Mouse (Mus musculus) left cerebral cortex, adult 2 months (tissue): Measurements from ENCODE around the gene Higd1a. TPM values are rescaled to one million over a fixed set of nuclear protein-coding genes. Genes with fewer than 3 reads are reported as not detected.
A peak's percentile ranks its signal among the peaks of the same experiment; 100 is the strongest.

Source experiments
- DNase-seq, 2 experiments: peaks; one replicate each; pipeline ENCODE4 v3.0.0; 2021 to 2022; ENCODE audit warnings: low spot score in 2 of 2, mixed read lengths in 1 of 2; ENCODE audit errors: extremely low spot score in 1 of 2
- H3K27ac ChIP-seq: fragments of 200-600 bp; 2 replicates; pipeline ENCODE4 v1.8.1; 2022
- H3K4me3 ChIP-seq: fragments of 200-600 bp; 2 replicates; pipeline ENCODE4 v1.8.1; 2022
- CTCF ChIP-seq: fragments of 200-600 bp; IDR thresholded peaks from 2 replicates; pipeline ENCODE4 v1.8.1; 2022; ENCODE audit warnings: antibody characterized with exemption, mild to moderate bottlenecking, moderate library complexity
- intact Hi-C: fragments of 180-260 bp; cut with DNase I; formaldehyde crosslinking; loops from one replicate; pipeline ENCODE4 v1.15.1; 2025
- long read RNA-seq, 2 experiments: library from polyadenylated mRNA; stranded (forward); transcript quantifications; one replicate each; pipeline ENCODE4 v2.0.0; 2021; ENCODE audit warnings: borderline mapping rate in 2 of 2
- total RNA-seq, 2 experiments: library from RNA; stranded (reverse); gene quantifications; 2 replicates each; pipeline ENCODE4 v1.2.3; 2021

Gene Higd1a
- 10 to 100 TPM; 90.3 to 93.7 TPM for total RNA-seq
- long read RNA-seq, experiment 1, transcript Higd1a-201 (4 exons, 2,232 nt) = major isoform, 134 of 159 reads
- long read RNA-seq, experiment 1, transcript Higd1a-205 (3 exons, 1,980 nt) = minor isoform, 5 of 159 reads
- long read RNA-seq, experiment 1, partial matches to known transcripts = 8 of 159 reads
- long read RNA-seq, experiment 1, other reads (novel, unspliced or antisense) = 12 of 159 reads
- long read RNA-seq, experiment 2, transcript Higd1a-205 (3 exons, 1,980 nt) = minor isoform, 8 of 117 reads
- long read RNA-seq, experiment 2, transcript Higd1a-201 (4 exons, 2,232 nt) = major isoform, 89 of 117 reads
- long read RNA-seq, experiment 2, partial matches to known transcripts = 4 of 117 reads
- long read RNA-seq, experiment 2, other reads (novel, unspliced or antisense) = 16 of 117 reads

- peak within 1 kb of the TSS; percentile 92 for H3K4me3 ChIP-seq
- no peak for DNase-seq
- peak within 1 kb of the TSS; percentile 96 for H3K27ac ChIP-seq
- intact Hi-C loops = no loop called here
- TF ChIP-seq CTCF = no peak
These were observed at the start of gene Higd1a for GRCm38 (mm10) chr9:121858153-121858488. TSS of gene Higd1a (minus strand) at chr9:121858362.

DNA sequence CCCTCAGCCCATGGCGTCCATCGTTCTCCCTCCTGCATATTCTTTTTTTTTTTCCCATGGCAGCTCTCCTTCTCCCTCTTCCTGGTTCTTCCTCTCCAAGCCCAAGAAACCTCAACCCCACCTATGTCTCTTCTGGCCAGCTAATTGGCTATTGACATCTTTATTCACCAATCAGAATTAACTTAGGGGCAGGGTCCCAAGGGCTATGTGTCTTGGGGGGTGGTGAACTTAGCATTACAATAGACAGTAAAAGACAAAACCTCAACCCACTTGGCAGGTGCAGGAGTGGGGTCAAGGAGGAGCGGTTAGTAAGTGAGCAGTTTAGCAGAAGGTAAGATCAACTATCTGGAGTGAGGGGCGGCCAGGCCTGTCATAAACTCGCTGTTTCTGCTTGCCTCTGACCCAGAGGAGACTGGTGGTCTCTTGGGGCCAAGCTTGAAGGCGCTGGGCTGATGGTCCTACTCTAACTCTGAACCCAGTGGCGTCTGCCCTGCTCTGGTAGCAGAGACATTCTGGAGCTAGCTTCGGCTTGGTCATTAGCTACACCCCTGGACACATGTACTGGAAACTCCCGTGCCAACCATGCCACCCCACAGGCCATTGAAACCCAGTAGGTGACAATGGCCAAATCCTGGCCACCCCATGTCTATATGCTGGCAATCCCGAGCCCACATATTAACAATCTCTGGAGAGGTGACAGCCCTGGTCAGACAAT, 49.4 kb upstream of the Higd1a start:
- intact Hi-C loops = no loop called here
- no peak for TF ChIP-seq CTCF
- Histone ChIP-seq H3K4me3 (no peak overlapping the region), H3K27ac (peak overlapping the region; percentile 92; the same call in 1 of the 2 replicates)
- DNase-seq = peak in 1 of 2 experiments; percentile 6

DNA sequence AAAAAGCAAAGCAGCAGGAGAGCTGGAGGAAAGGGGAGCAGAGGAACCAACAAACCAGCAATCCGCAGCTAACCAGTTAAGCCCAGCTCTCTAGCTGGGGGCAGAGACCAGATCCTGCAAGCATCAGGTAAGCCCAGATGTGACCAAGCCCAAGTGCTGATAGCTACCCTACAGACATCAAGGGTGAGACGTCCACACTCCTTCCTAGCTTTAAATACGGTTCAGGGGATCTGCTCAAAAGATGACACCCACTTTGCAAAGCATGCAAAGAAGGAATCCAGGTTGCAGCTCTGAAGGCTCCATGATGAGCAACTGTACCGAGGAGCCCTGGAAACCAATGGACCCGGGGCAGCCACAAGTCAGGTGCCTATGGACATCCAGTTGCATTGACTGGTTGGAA, 48.3 kb upstream of the Higd1a start:
- Histone ChIP-seq H3K27ac (peak overlapping the region; percentile 92), H3K4me3 (no peak overlapping the region)
- DNase-seq = peak in 1 of 2 experiments; percentile 12
- TF ChIP-seq CTCF = no peak
- intact Hi-C loops = no loop called here

- Histone ChIP-seq H3K27ac (peak overlapping the region; percentile 84), H3K4me3 (no peak overlapping the region)
- intact Hi-C loops = no loop called here
- peak in 1 of 2 experiments; percentile 23 for DNase-seq
- no peak; the same call in 1 of the 2 replicates for TF ChIP-seq CTCF
These were observed 47.5 kb upstream of the Higd1a start for GRCm38 (mm10) chr9:121905556-121906185.

DNA sequence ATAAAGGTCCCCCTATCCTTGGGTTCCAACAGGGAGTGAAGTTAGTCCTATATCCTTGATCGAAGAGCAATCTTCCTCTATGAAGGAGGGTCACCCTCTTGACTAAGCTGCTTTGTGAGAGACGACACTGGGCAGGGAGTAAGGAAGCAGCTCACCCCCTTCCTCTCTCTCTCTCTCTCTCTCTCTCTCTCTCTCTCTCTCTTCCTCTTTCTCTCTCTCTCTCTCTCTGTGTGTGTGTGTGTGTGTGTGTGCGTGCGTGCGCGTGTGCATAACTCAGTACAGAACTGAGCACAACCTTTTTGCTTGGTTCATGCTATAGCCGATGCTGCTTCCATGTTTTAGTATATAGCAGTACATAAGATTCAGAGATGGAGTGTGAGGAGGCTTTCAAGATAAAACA, 46.8 kb upstream of the Higd1a start:
- peak overlapping the region; percentile 84; the same call in 1 of the 2 replicates for H3K27ac ChIP-seq
- TF ChIP-seq CTCF = no peak
- intact Hi-C loops = no loop called here
- H3K4me3 ChIP-seq = no peak overlapping the region
- peak in 1 of 2 experiments; percentile 8 for DNase-seq

- no peak for TF ChIP-seq CTCF
- Histone ChIP-seq H3K27ac (no peak overlapping the region), H3K4me3 (no peak overlapping the region)
- DNase-seq = no peak
- intact Hi-C loops = no loop called here
These were observed 46.2 kb upstream of the Higd1a start for GRCm38 (mm10) chr9:121904319-121904718.

DNA sequence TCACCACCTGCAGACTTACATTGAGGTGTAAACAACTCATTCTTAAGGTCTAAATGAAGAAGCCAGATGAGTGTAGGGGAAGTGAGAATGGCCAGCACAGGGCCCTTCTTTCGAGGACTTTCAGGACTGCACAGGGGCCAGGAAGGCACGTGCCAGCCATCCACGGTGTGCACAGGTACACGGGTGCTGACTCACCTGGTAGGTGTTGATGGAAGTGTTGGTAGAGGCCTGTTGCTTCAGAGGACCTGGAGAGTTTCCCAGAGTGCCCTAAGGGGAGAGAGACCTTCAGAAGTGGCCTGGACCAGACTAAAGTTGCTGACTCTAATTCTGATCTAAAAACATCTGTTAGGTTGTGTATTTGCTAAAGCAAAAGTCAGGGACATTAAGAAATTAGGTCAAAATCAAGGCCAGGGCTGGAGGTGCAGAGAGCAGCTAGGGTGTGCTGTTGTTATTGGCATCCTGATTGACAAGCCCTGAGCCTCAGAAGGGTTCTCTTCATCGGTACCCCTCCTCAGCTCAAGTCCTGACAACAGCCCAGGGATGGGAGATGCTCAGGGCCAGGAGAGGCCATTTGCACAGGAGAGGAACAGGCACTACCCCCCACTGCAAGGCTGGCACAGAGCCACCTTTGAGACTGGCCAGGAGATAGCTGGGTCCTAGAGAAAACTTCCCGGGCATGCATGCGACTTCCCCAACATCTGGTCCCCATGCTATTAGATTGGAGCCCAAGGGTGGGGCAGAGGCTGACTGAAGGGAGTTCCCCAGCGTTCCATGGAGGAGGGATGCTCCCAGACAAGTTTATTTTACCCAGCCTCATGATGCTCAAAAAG, 45.5 kb upstream of the Higd1a start:
- TF ChIP-seq CTCF = no peak
- Histone ChIP-seq H3K4me3 (no peak overlapping the region), H3K27ac (no peak overlapping the region)
- intact Hi-C loops = no loop called here
- DNase-seq = peak in 1 of 2 experiments; percentile 9

DNA sequence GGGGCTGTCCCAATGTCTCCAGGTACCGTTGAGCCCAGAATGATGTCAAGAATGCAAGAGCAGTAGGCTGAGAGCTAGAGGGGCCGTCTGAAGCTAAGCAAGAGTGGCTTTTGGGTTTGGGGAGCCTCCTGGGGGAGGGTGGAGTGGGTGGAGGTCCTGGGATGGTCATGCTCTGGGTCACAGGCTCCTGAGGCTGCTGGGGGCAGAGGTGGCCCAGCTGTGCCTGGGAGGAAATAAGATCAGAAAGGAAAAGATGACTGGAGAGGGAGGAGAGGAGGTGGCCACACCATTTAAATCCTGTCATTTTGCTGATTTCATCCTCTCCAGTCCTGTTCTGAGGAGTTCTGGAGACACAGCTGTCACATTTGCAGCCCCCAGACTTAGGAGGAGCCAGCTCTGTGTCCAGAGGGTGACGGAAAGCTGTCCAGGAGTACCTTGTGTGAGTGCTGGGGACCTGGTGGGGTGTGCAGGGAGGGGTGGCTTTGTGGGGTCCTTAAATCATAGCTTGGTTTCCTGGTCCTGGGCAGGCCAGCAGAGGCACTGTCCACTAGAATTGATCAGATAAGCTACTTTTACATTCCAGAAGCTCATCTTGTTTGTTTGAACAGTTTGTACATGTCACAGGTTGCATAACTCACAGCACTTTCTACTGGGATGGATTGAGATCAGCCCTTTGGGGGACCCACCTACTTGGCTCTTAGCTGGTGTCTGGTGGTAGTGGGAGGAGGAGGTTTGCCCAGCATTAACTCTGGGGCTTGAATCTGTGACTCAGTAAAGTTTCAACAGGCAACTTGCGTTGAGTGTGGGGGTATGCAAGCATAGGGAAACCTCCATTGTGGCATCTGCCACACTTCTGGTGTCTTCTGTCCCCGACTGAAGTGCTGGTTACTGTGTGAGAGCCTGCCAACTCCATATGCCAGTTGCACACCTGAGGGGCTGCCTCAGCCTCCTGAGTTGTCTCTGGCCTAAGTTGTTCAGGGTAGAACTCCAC, 43.8 kb upstream of the Higd1a start:
- intact Hi-C loops = loop anchor here (1.0 kb wide), 1 partner anchor 21 kb away; no protein-coding TSS in a partner anchor
- TF ChIP-seq CTCF = no peak
- Histone ChIP-seq H3K27ac (no peak overlapping the region), H3K4me3 (no peak overlapping the region)
- DNase-seq = peak in 1 of 2 experiments; percentile 9

DNA sequence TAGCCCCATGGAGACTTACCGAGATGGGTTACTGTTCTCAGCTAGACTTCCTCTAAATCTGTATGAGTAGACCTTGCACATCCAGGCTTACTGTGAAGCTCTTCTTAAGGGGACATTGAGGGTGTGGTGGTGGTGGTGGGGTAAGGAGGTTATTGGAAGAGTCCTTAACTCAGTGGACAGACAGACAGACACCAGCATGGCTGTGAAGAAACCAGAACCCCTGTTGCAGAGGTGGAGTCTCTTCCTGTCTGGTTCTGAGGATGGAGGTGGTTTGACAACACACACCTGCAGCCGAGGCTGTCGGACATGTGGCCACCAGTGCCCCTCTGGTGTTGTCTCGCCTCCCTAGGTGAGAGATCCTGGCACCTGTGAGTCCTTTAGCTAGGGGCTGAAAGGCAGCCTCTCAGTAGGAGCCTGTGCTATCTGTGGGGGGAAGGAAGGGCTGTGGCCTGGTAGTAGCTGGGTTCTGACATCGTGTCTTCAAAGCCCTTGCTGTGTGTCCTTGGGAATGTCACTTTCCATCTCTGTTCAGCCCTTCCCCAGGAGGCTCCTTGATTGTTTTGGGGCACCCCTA, 42.2 kb upstream of the Higd1a start:
- TF ChIP-seq CTCF = no peak
- intact Hi-C loops = no loop called here

DNA sequence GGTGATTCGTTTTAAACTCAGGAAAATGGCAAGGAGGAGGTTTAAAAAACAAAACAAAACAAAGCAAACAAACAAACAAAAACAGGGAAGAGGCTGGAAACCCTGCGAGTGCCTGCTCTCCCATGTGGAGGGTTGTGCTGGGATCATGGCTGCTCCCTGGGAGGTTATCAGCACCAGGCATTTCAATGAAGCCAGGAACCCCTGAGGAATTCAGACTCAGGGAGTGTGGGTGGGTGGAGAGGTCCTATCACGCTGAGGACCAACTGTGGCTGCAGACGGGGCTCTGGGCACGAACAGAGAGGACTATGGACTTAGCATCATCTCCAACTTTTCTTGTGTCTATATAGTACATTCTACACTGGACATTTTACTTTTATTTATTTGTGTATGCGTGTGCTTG, 41.1 kb upstream of the Higd1a start:
- no peak for TF ChIP-seq CTCF
- intact Hi-C loops = no loop called here
- DNase-seq = peak in 1 of 2 experiments; percentile 3
- H3K4me3 ChIP-seq = no peak overlapping the region
- no peak overlapping the region for H3K27ac ChIP-seq

More for the DNA sequence above, 42.2 kb upstream of the Higd1a start:
- H3K4me3 ChIP-seq = no peak overlapping the region
- peak in 1 of 2 experiments; percentile 6 for DNase-seq
- H3K27ac ChIP-seq = no peak overlapping the region
